Mouse (Mus musculus) intestine, embryonic 16.5 days (tissue): ENCODE data around the gene Rab11a. TPM values are rescaled to one million over a fixed set of nuclear protein-coding genes. Genes with fewer than 3 reads are reported as not detected.

ENCODE experiments used
- ATAC-seq: fragments of 200-750 bp; cut with Nextera tagmentation; 2 replicates; pipeline ENCODE4 v1.8.0; 2017; ENCODE audit warnings: moderate TSS enrichment, moderate library complexity
- H3K27ac ChIP-seq: fragments of 300-500 bp; sonication (generic); 2 replicates; pipeline ENCODE4 v1.5.1; 2014; ENCODE audit warnings: mild to moderate bottlenecking, low read length
- H3K27me3 ChIP-seq: fragments of 300-500 bp; sonication (generic); replicated peaks from 2 replicates; pipeline ENCODE4 v1.6.1; 2014; ENCODE audit warnings: low read length, control low read depth, mixed read lengths; ENCODE audit not compliant: control insufficient read depth, insufficient read depth
- H3K36me3 ChIP-seq: fragments of 300-500 bp; sonication (generic); 2 replicates; pipeline ENCODE4 v1.6.1; 2014; ENCODE audit warnings: low read length, control low read depth; ENCODE audit not compliant: control insufficient read depth, insufficient read depth
- H3K4me1 ChIP-seq: fragments of 300-500 bp; sonication (generic); 2 replicates; pipeline ENCODE4 v1.6.1; 2014; ENCODE audit warnings: low read length, control low read depth, mixed read lengths; ENCODE audit not compliant: control insufficient read depth, insufficient read depth
- H3K4me2 ChIP-seq: fragments of 300-500 bp; sonication (generic); 2 replicates; pipeline ENCODE4 v1.6.1; 2014; ENCODE audit warnings: low read depth, low read length, control low read depth
- H3K4me3 ChIP-seq: fragments of 300-500 bp; sonication (generic); 2 replicates; pipeline ENCODE4 v1.5.1; 2014; ENCODE audit warnings: mild to moderate bottlenecking, low read length
- H3K9ac ChIP-seq: fragments of 300-500 bp; sonication (generic); 2 replicates; pipeline ENCODE4 v1.6.1; 2014; ENCODE audit warnings: low read depth, low read length
- H3K9me3 ChIP-seq: fragments of 300-500 bp; sonication (generic); 2 replicates; pipeline ENCODE4 v1.6.1; 2016; ENCODE audit warnings: low read length, control low read depth; ENCODE audit not compliant: control insufficient read depth
- WGBS: fragments of 180-500 bp; shearing (Covaris S2); extraction: QIAGEN DNeasy Blood & Tissue Kit; methylation state at CpG from one replicate; pipeline ENCODE4 v1.1.7; 2014; 5-methylcytosine and 5-hydroxymethylcytosine counted together
- polyA plus RNA-seq: library from polyadenylated mRNA; unstranded; fragments of >200 nt; fragmentation: Nextera tagmentation; extraction: Ambion mirVana; gene quantifications from 2 replicates; pipeline ENCODE4 v1.2.1, GENCODE M21; 2015

Gene Rab11a
- polyA plus RNA-seq, 1 experiment from 2014 or later, result 645 TPM

GRCm38 (mm10) chr9:64774411-64774811 is 36.9 kb upstream of the Rab11a start:
- peak; percentile 64 for ATAC-seq
- 19% methylated on average over 5 of the region's 5 CpGs for WGBS
- Histone ChIP-seq H3K9ac (peak overlapping the region; percentile 37; the same call in 1 of the 2 replicates), H3K9me3 (no peaks in the 10 kb centered on the region), H3K4me3 (no peak overlapping the region), H3K27me3 (no peaks in the 10 kb centered on the region), H3K27ac (peak overlapping the region; percentile 23; the same call in 1 of the 2 replicates), H3K36me3 (no peaks in the 10 kb centered on the region), H3K4me1 (peaks cover 6% of the 10 kb centered on the region; the same call in 1 of the 2 replicates), H3K4me2 (no peak overlapping the region)

- H3K4me1 ChIP-seq, result peaks cover 6% of the 10 kb centered on the region; the same call in 1 of the 2 replicates
- H3K36me3 ChIP-seq, result no peaks in the 10 kb centered on the region
- 61% methylated on average over 4 of the region's 4 CpGs for WGBS
- H3K27ac ChIP-seq, result peak overlapping the region; percentile 23; the same call in 1 of the 2 replicates
- H3K9me3 ChIP-seq, result no peaks in the 10 kb centered on the region
- H3K27me3 ChIP-seq, result no peaks in the 10 kb centered on the region
- ATAC-seq, result no peak
- H3K4me2 ChIP-seq, result no peak overlapping the region
- no peak overlapping the region for H3K4me3 ChIP-seq
- no peak overlapping the region for H3K9ac ChIP-seq
Measured at GRCm38 (mm10) chr9:64773936-64774335, 36.4 kb upstream of the Rab11a start.

DNA sequence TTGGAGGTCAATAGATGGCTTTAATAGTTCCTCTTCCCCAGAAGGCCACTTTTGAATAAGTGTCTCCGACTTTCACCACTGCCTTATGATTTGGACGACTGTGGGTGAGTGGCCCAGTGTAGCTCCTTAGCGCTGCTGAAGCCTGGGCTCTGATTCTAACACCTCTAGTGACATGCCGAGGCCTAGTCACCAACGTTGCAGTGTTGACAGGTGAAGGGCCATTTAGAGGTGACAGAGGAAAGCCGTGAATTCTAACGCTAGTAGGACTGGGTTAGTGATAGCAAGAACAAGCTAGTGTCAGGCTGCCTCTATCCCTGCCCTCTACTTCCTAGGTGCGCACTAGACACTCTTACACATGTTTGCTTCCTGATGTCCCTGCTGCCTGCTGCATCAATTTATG is 35.7 kb upstream of the Rab11a start:
- Histone ChIP-seq H3K4me2 (no peak overlapping the region), H3K27me3 (no peaks in the 10 kb centered on the region), H3K4me3 (no peak overlapping the region), H3K4me1 (peaks cover 6% of the 10 kb centered on the region; the same call in 1 of the 2 replicates), H3K9ac (no peak overlapping the region), H3K9me3 (no peaks in the 10 kb centered on the region), H3K36me3 (no peaks in the 10 kb centered on the region), H3K27ac (no peak overlapping the region)
- no peak for ATAC-seq
- whole genome bisulfite sequencing, result 76% methylated on average over 8 of the region's 8 CpGs

GRCm38 (mm10) chr9:64771236-64771635 is 33.7 kb upstream of the Rab11a start:
- Histone ChIP-seq H3K9ac (no peak overlapping the region), H3K9me3 (no peaks in the 10 kb centered on the region), H3K4me1 (peaks cover 6% of the 10 kb centered on the region; the same call in 1 of the 2 replicates), H3K27me3 (no peaks in the 10 kb centered on the region), H3K4me2 (no peak overlapping the region), H3K36me3 (no peaks in the 10 kb centered on the region), H3K27ac (no peak overlapping the region), H3K4me3 (no peak overlapping the region)
- WGBS, result 50% methylated on average over 5 of the region's 5 CpGs
- ATAC-seq, result no peak

DNA sequence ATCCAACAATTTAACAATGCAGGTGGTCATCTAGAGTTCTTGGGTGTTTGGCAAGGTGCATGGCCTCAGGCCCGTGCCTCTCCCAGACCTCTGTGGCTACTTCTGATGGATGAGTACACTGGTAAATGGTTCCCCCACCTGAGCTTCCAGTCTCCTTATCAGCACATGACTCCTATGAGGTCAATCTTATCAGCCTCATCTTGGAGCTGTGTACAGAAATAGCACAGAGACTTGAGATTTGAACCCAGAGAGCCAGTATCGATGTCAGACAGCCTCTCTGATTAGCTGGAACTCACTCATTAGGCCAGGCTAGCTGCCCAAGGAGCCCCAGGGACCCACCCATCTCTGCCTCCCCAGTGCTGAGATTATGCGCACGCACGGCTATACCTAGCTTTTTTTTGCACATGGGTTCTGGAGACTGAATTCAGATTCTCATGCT is 32.9 kb upstream of the Rab11a start:
- peak; percentile 56; the same call in 1 of the 2 replicates for ATAC-seq
- H3K4me1 ChIP-seq, result peaks cover 6% of the 10 kb centered on the region; the same call in 1 of the 2 replicates
- no peaks in the 10 kb centered on the region for H3K27me3 ChIP-seq
- H3K27ac ChIP-seq, result no peak overlapping the region
- no peak overlapping the region for H3K9ac ChIP-seq
- WGBS, result 79% methylated on average over 5 of the region's 5 CpGs
- no peaks in the 10 kb centered on the region for H3K9me3 ChIP-seq
- no peaks in the 10 kb centered on the region for H3K36me3 ChIP-seq
- H3K4me2 ChIP-seq, result no peak overlapping the region
- H3K4me3 ChIP-seq, result no peak overlapping the region

GRCm38 (mm10) chr9:64769911-64770310 is 32.4 kb upstream of the Rab11a start:
- no peak for ATAC-seq
- H3K27ac ChIP-seq, result no peak overlapping the region
- no peaks in the 10 kb centered on the region for H3K9me3 ChIP-seq
- WGBS, result 94% methylated on average over 6 of the region's 6 CpGs
- no peaks in the 10 kb centered on the region for H3K36me3 ChIP-seq
- H3K27me3 ChIP-seq, result no peaks in the 10 kb centered on the region
- H3K4me1 ChIP-seq, result peaks cover 6% of the 10 kb centered on the region; the same call in 1 of the 2 replicates
- no peak overlapping the region for H3K4me2 ChIP-seq
- no peak overlapping the region for H3K4me3 ChIP-seq
- no peak overlapping the region for H3K9ac ChIP-seq

DNA sequence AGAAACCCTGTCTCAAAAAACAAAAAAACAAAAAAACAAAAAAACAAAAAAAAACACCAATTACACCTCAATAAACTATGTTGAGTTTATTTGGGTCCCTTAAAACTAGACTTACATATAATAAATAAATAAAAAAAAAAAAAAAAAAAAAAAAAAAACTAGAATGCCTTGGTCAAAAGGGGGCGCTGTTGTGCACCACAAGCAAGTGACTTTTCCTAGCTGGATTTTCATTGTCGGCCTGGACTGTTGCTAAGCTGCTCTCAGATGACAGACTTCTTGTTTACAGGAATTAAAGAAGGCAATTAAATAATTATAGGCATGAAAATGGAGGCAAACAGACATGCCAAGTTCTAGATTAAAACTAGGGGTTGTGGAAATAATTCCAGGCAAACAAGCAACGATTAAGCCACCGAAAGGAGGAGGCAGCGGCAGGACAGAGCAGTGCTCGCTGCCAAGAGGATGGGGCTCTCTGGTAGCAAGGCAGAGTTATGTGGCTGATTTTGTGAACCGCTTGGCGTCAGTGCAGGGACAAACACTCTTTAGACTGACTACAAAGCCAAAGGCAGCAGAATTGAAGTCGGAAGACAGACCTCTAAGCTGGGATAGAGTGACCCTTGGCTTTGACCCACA is 31.6 kb upstream of the Rab11a start:
- Histone ChIP-seq H3K4me1 (peaks cover 2% of the 10 kb centered on the region; the same call in 1 of the 2 replicates), H3K9ac (no peak overlapping the region), H3K27me3 (no peaks in the 10 kb centered on the region), H3K4me3 (no peak overlapping the region), H3K27ac (no peak overlapping the region), H3K4me2 (no peak overlapping the region), H3K36me3 (no peaks in the 10 kb centered on the region), H3K9me3 (no peaks in the 10 kb centered on the region)
- 53% methylated on average over 9 of the region's 9 CpGs for WGBS
- ATAC-seq, result no peak

GRCm38 (mm10) chr9:64767796-64768195 is 30.2 kb upstream of the Rab11a start:
- H3K36me3 ChIP-seq, result no peaks in the 10 kb centered on the region
- 38% methylated on average over 1 of the region's 1 CpGs for WGBS
- H3K4me1 ChIP-seq, result no peaks in the 10 kb centered on the region
- H3K27me3 ChIP-seq, result no peaks in the 10 kb centered on the region
- H3K4me2 ChIP-seq, result no peak overlapping the region
- no peak for ATAC-seq
- no peak overlapping the region for H3K27ac ChIP-seq
- H3K9me3 ChIP-seq, result no peaks in the 10 kb centered on the region
- no peak overlapping the region for H3K4me3 ChIP-seq
- H3K9ac ChIP-seq, result no peak overlapping the region

DNA sequence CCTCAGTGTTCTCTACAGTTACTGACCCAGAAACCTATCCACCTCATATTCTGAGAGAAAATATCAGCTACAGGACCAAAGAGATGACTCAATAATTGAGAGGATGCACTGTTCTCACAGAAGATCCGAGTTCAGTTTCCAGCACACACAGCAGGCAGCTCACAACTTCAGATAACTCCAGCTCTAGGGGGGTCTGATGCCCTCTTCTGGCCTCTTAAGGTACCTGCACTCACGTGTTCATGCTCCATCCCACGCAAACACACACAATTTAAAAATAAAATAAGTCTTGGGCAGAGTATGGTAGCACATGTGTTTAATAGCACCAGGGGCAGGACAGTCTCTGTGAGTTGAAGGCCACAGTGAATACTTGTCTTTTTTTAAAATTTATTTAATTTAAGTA is 28.6 kb upstream of the Rab11a start:
- Histone ChIP-seq H3K27ac (no peak overlapping the region), H3K9me3 (no peaks in the 10 kb centered on the region), H3K9ac (no peak overlapping the region), H3K4me2 (no peak overlapping the region), H3K27me3 (no peaks in the 10 kb centered on the region), H3K4me3 (no peak overlapping the region), H3K36me3 (no peaks in the 10 kb centered on the region), H3K4me1 (no peaks in the 10 kb centered on the region)
- ATAC-seq, result no peak
- 90% methylated on average over 3 of the region's 3 CpGs for WGBS

- no peak for ATAC-seq
- no peak overlapping the region for H3K4me3 ChIP-seq
- H3K36me3 ChIP-seq, result no peaks in the 10 kb centered on the region
- no peak overlapping the region for H3K4me2 ChIP-seq
- H3K9ac ChIP-seq, result no peak overlapping the region
- WGBS, result 59% methylated on average over 2 of the region's 2 CpGs
- H3K27ac ChIP-seq, result no peak overlapping the region
- no peaks in the 10 kb centered on the region for H3K4me1 ChIP-seq
- H3K9me3 ChIP-seq, result no peaks in the 10 kb centered on the region
- H3K27me3 ChIP-seq, result no peaks in the 10 kb centered on the region
Measured at GRCm38 (mm10) chr9:64764824-64765223, 27.3 kb upstream of the Rab11a start.
